Mouse (Mus musculus) lung, embryonic 14.5 days (tissue): Measurements from ENCODE around the gene Timp2. TPM values are rescaled to one million over a fixed set of nuclear protein-coding genes. Genes with fewer than 3 reads are reported as not detected.

Experiments
- ATAC-seq: fragments of 200-750 bp; cut with Nextera tagmentation; 2 replicates; pipeline ENCODE4 v1.8.0; 2017; ENCODE audit warnings: mild to moderate bottlenecking, moderate TSS enrichment, moderate library complexity; ENCODE audit not compliant: insufficient read depth
- DNase-seq: peaks from one replicate; pipeline ENCODE4 v3.0.0-alpha.2; 2015
- H3K27ac ChIP-seq: fragments of 300-500 bp; sonication (generic); 2 replicates; pipeline ENCODE4 v1.5.1; 2014; ENCODE audit warnings: low read depth, mild to moderate bottlenecking, moderate library complexity
- H3K27me3 ChIP-seq: fragments of 300-500 bp; sonication (generic); 2 replicates; pipeline ENCODE4 v1.6.1; 2014; ENCODE audit warnings: low read length, control low read depth; ENCODE audit not compliant: insufficient read depth
- H3K36me3 ChIP-seq: fragments of 300-500 bp; sonication (generic); 2 replicates; pipeline ENCODE4 v1.6.1; 2014; ENCODE audit warnings: control low read depth; ENCODE audit not compliant: insufficient read depth
- H3K4me1 ChIP-seq: fragments of 300-500 bp; sonication (generic); 2 replicates; pipeline ENCODE4 v1.6.1; 2014; ENCODE audit warnings: antibody characterized with exemption, control low read depth; ENCODE audit not compliant: insufficient read depth
- H3K4me2 ChIP-seq: fragments of 300-500 bp; sonication (generic); 2 replicates; pipeline ENCODE4 v1.6.1; 2014; ENCODE audit warnings: mild to moderate bottlenecking
- H3K4me3 ChIP-seq: fragments of 300-500 bp; sonication (generic); 2 replicates; pipeline ENCODE4 v1.5.1; 2014; ENCODE audit warnings: low read depth, low read length
- H3K9ac ChIP-seq: fragments of 300-500 bp; sonication (generic); 2 replicates; pipeline ENCODE4 v1.6.1; 2014
- H3K9me3 ChIP-seq: fragments of 300-500 bp; sonication (generic); 2 replicates; pipeline ENCODE4 v1.6.1; 2016; ENCODE audit warnings: low read depth, low read length, control low read depth
- CTCF ChIP-seq: IDR thresholded peaks from 2 replicates; pipeline ENCODE4 v1.5.1; 2016; ENCODE audit warnings: antibody characterized with exemption, low read depth
- WGBS: fragments of 180-500 bp; shearing (Covaris S2); extraction: QIAGEN DNeasy Blood & Tissue Kit; methylation state at CpG from one replicate; pipeline ENCODE4 v1.1.7; 2014; 5-methylcytosine and 5-hydroxymethylcytosine counted together
- polyA plus RNA-seq: library from polyadenylated mRNA; unstranded; fragments of >200 nt; fragmentation: Nextera tagmentation; extraction: Ambion mirVana; gene quantifications from 2 replicates; pipeline ENCODE4 v1.2.1, GENCODE M21; 2014

Timp2 gene
- polyA plus RNA-seq, 1 experiment from 2014 or later, result 90.4 TPM

DNA sequence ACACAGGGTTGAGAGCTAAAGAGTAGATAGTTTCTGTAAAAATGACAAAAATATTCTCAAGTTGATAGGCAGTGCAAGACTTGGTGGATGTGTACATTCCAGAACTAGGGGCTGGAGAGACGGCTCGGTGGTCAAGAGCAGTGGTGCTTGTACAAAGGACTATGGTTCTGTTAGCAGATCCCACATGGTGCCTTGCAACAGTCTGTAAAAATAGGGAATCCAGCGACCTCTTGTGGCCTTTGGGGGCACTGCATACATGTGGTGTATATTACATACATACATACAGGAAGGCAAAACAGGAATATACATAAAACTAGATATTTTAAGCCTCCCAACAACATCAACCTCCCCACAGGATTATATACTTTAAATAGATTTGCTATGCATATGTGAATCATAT lies 12.8 kb upstream of the Timp2 start:
- Histone ChIP-seq H3K4me1 (peaks cover 6% of the 10 kb centered on the region; the same call in 1 of the 2 replicates), H3K9me3 (no peaks in the 10 kb centered on the region), H3K36me3 (no peaks in the 10 kb centered on the region), H3K4me2 (no peak overlapping the region), H3K27me3 (no peaks in the 10 kb centered on the region), H3K9ac (no peak overlapping the region), H3K27ac (no peak overlapping the region), H3K4me3 (no peak overlapping the region)
- DNase-seq, result peak; percentile 64
- 54% methylated on average over 3 of the region's 3 CpGs for WGBS
- no peak for ATAC-seq
- peak; percentile 44 for TF ChIP-seq CTCF

GRCm38 (mm10) chr11:118366559-118366958 lies 11.0 kb upstream of the Timp2 start:
- TF ChIP-seq CTCF, result no peak
- no peak for ATAC-seq
- no peak overlapping the region for H3K9ac ChIP-seq
- no peak for DNase-seq
- H3K4me1 ChIP-seq, result peaks cover 16% of the 10 kb centered on the region
- WGBS, result 70% methylated on average over 8 of the region's 8 CpGs
- no peak overlapping the region for H3K4me3 ChIP-seq
- no peaks in the 10 kb centered on the region for H3K36me3 ChIP-seq
- H3K27ac ChIP-seq, result no peak overlapping the region
- no peaks in the 10 kb centered on the region for H3K9me3 ChIP-seq
- H3K4me2 ChIP-seq, result no peak overlapping the region
- no peaks in the 10 kb centered on the region for H3K27me3 ChIP-seq

DNA sequence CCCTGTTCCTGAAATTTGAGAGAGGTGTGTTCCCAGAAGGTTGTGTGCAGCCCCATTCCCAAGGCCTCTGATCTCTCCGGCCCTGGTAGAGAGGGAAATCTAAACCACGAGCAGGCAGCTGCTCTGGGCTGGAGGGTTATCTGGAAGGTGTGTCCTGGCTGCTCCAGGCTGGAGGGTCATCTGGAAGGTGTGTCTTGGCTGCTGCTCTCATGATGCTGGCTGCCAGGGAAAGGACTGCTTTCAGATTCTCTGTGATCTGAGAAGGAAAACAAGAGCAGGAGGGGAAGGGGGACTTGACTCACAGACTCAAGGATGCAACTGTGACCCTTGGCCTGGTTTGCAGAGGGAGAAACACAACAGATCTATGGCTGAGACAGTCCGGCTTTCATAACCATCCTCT lies 10.6 kb upstream of the Timp2 start:
- TF ChIP-seq CTCF, result no peak

GRCm38 (mm10) chr11:118365171-118365570 lies 9.6 kb upstream of the Timp2 start:
- peaks cover 27% of the 10 kb centered on the region for H3K4me1 ChIP-seq
- H3K36me3 ChIP-seq, result no peaks in the 10 kb centered on the region
- H3K4me2 ChIP-seq, result no peak overlapping the region
- H3K27ac ChIP-seq, result peak overlapping the region; percentile 54; the same call in 1 of the 2 replicates
- H3K4me3 ChIP-seq, result no peak overlapping the region
- peak; percentile 54 for DNase-seq
- WGBS, result 40% methylated on average over 7 of the region's 7 CpGs
- no peak for TF ChIP-seq CTCF
- H3K27me3 ChIP-seq, result no peaks in the 10 kb centered on the region
- H3K9me3 ChIP-seq, result no peaks in the 10 kb centered on the region
- ATAC-seq, result peak; percentile 22
- no peak overlapping the region for H3K9ac ChIP-seq

More for the DNA sequence above, 10.6 kb upstream of the Timp2 start:
- DNase-seq (no peak), ATAC-seq (no peak)
- H3K27ac ChIP-seq, result no peak overlapping the region
- no peaks in the 10 kb centered on the region for H3K9me3 ChIP-seq
- no peak overlapping the region for H3K9ac ChIP-seq
- 59% methylated on average over 3 of the region's 3 CpGs for WGBS
- no peaks in the 10 kb centered on the region for H3K36me3 ChIP-seq
- H3K4me1 ChIP-seq, result peaks cover 19% of the 10 kb centered on the region
- no peak overlapping the region for H3K4me2 ChIP-seq
- no peak overlapping the region for H3K4me3 ChIP-seq
- no peaks in the 10 kb centered on the region for H3K27me3 ChIP-seq

GRCm38 (mm10) chr11:118364021-118364420 lies 8.5 kb upstream of the Timp2 start:
- no peaks in the 10 kb centered on the region for H3K27me3 ChIP-seq
- no peaks in the 10 kb centered on the region for H3K9me3 ChIP-seq
- WGBS, result 83% methylated on average over 4 of the region's 4 CpGs
- H3K9ac ChIP-seq, result no peak overlapping the region
- peaks cover 27% of the 10 kb centered on the region for H3K4me1 ChIP-seq
- H3K4me3 ChIP-seq, result no peak overlapping the region
- DNase-seq, result no peak
- H3K4me2 ChIP-seq, result no peak overlapping the region
- no peak for TF ChIP-seq CTCF
- no peak overlapping the region for H3K27ac ChIP-seq
- no peaks in the 10 kb centered on the region for H3K36me3 ChIP-seq
- ATAC-seq, result no peak

- ATAC-seq, result peak; percentile 88
- no peak overlapping the region for H3K4me3 ChIP-seq
- DNase-seq, result peak; percentile 78
- 1% methylated on average over 8 of the region's 8 CpGs for WGBS
- no peaks in the 10 kb centered on the region for H3K27me3 ChIP-seq
- no peaks in the 10 kb centered on the region for H3K9me3 ChIP-seq
- peak overlapping the region; percentile 14; the same call in 1 of the 2 replicates for H3K9ac ChIP-seq
- H3K4me2 ChIP-seq, result peak overlapping the region; percentile 43
- H3K27ac ChIP-seq, result peak overlapping the region; percentile 81
- no peak for TF ChIP-seq CTCF
- no peaks in the 10 kb centered on the region for H3K36me3 ChIP-seq
- peaks cover 27% of the 10 kb centered on the region for H3K4me1 ChIP-seq
Observed at GRCm38 (mm10) chr11:118362971-118363518, 7.5 kb upstream of the Timp2 start.

- Histone ChIP-seq H3K4me1 (peaks cover 27% of the 10 kb centered on the region), H3K9ac (no peak overlapping the region), H3K4me3 (no peak overlapping the region), H3K36me3 (no peaks in the 10 kb centered on the region), H3K27me3 (no peaks in the 10 kb centered on the region), H3K4me2 (no peak overlapping the region), H3K27ac (peak overlapping the region; percentile 81), H3K9me3 (no peaks in the 10 kb centered on the region)
- no peak for TF ChIP-seq CTCF
- WGBS, result 46% methylated on average over 1 of the region's 1 CpGs
- ATAC-seq (peak; percentile 16; the same call in 1 of the 2 replicates), DNase-seq (no peak)
Observed at GRCm38 (mm10) chr11:118362501-118362900, 7.0 kb upstream of the Timp2 start.

- Histone ChIP-seq H3K4me2 (no peak overlapping the region), H3K4me3 (no peak overlapping the region), H3K9ac (no peak overlapping the region), H3K4me1 (peaks cover 27% of the 10 kb centered on the region), H3K9me3 (no peaks in the 10 kb centered on the region), H3K36me3 (no peaks in the 10 kb centered on the region), H3K27ac (0 out of 2 replicates have a peak overlapping the region, but pooled peaks have one; percentile 22), H3K27me3 (no peaks in the 10 kb centered on the region)
- 33% methylated on average over 10 of the region's 10 CpGs for WGBS
- no peak for ATAC-seq
- DNase-seq, result peak; percentile 41
- TF ChIP-seq CTCF, result no peak
Observed at GRCm38 (mm10) chr11:118360907-118361341, 5.4 kb upstream of the Timp2 start.
